Mouse (Mus musculus) limb, embryonic 15.5 days (tissue): Measurements from ENCODE around the gene Tpst1. TPM values are rescaled to one million over a fixed set of nuclear protein-coding genes. Genes with fewer than 3 reads are reported as not detected.

ENCODE experiments used
- ATAC-seq: fragments of 200-750 bp; cut with Nextera tagmentation; 2 replicates; pipeline ENCODE4 v1.8.0; 2017; ENCODE audit warnings: low read depth, moderate TSS enrichment; ENCODE audit not compliant: insufficient number of reproducible peaks, low FRiP score, low TSS enrichment
- H3K27ac ChIP-seq: fragments of 300-500 bp; sonication (generic); 2 replicates; pipeline ENCODE4 v1.5.1; 2015; ENCODE audit warnings: moderate library complexity, mild to moderate bottlenecking, inconsistent platforms
- H3K27me3 ChIP-seq: fragments of 300-500 bp; sonication (generic); 2 replicates; pipeline ENCODE4 v1.6.1; 2015; ENCODE audit warnings: inconsistent platforms
- H3K36me3 ChIP-seq: fragments of 300-500 bp; sonication (generic); 2 replicates; pipeline ENCODE4 v1.6.1; 2015; ENCODE audit warnings: inconsistent platforms
- H3K4me1 ChIP-seq: fragments of 300-500 bp; sonication (generic); 2 replicates; pipeline ENCODE4 v1.6.1; 2015; ENCODE audit warnings: inconsistent platforms
- H3K4me2 ChIP-seq: fragments of 300-500 bp; sonication (generic); 2 replicates; pipeline ENCODE4 v1.6.1; 2015; ENCODE audit warnings: mild to moderate bottlenecking, inconsistent platforms
- H3K4me3 ChIP-seq: fragments of 300-500 bp; sonication (generic); 2 replicates; pipeline ENCODE4 v1.5.1; 2015; ENCODE audit warnings: mild to moderate bottlenecking, inconsistent platforms
- H3K9ac ChIP-seq: fragments of 300-500 bp; sonication (generic); 2 replicates; pipeline ENCODE4 v1.6.1; 2015; ENCODE audit warnings: inconsistent platforms
- H3K9me3 ChIP-seq: fragments of 300-500 bp; sonication (generic); 2 replicates; pipeline ENCODE4 v1.6.1; 2016; ENCODE audit warnings: inconsistent platforms
- WGBS: fragments of 180-500 bp; shearing (Covaris S2); methylation state at CpG from one replicate; pipeline ENCODE4 v1.1.7; 2015; 5-methylcytosine and 5-hydroxymethylcytosine counted together
- polyA plus RNA-seq: library from polyadenylated mRNA; unstranded; fragments of >200 nt; fragmentation: Nextera tagmentation; extraction: Ambion mirVana; gene quantifications from 2 replicates; pipeline ENCODE4 v1.2.1, GENCODE M21; 2015

The Tpst1 gene
- polyA plus RNA-seq, 1 experiment from 2014 or later: 123 TPM

DNA sequence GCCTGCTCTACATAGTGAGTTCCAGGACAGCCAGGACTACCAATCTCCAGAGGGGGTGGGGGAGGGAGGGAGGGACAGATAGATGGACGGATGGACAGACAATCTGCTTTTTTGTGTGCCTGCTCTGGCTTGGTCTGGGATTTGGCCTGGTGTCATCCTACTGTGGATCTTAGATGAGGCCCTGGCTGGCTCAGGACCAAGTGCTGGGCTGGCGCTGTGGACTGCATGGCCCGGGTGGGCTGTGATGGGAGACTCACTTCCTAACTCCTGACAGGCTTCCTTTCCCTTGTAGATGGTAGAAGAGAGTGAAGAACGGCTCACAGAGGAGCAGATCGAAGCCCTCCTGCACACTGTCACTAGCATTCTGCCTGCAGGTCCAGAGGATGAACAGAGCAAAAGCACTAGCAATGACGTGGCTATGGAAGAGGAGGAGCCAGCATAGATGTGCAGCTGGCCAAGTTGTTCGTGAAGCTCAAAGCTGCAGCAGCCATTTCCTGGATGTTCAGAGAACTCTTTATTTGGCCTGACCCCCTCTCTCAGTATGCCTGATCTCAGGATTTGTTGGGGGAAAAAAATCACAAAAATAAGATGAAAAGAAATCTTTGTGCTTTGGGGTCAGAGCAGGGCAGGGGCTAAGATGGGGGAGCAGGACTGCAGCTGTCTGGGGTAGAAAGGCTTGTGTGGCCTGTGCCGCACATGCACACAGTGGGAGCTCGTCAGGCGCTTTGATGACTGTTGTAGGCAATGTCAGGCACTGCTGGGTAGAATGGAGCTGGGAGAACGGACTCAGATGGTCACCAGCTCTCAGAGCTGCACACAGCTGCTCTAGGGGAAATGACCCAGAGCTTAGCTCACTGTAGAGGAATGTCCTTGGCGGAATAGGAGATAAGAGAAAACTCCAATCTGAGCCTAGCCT is 13.5 kb upstream of the Tpst1 start:
- Histone ChIP-seq H3K36me3 (peaks cover 32% of the 10 kb centered on the region), H3K9ac (no peak overlapping the region), H3K27ac (peak overlapping the region; percentile 43; the same call in 1 of the 2 replicates), H3K4me3 (no peak overlapping the region), H3K4me1 (peaks cover 2% of the 10 kb centered on the region; the same call in 1 of the 2 replicates), H3K9me3 (no peaks in the 10 kb centered on the region), H3K4me2 (no peak overlapping the region), H3K27me3 (no peaks in the 10 kb centered on the region)
- peak; percentile 21; the same call in 1 of the 2 replicates for ATAC-seq
- WGBS: 75% methylated on average over 12 of the region's 12 CpGs

- Histone ChIP-seq H3K4me1 (peaks cover 2% of the 10 kb centered on the region; the same call in 1 of the 2 replicates), H3K9ac (no peak overlapping the region), H3K36me3 (peaks cover 30% of the 10 kb centered on the region), H3K4me2 (no peak overlapping the region), H3K27me3 (no peaks in the 10 kb centered on the region), H3K4me3 (no peak overlapping the region), H3K27ac (peak overlapping the region; percentile 43; the same call in 1 of the 2 replicates), H3K9me3 (no peaks in the 10 kb centered on the region)
- WGBS: 91% methylated on average over 4 of the region's 4 CpGs
- no peak for ATAC-seq
Observed at GRCm38 (mm10) chr5:130060329-130060665, 12.8 kb upstream of the Tpst1 start.

DNA sequence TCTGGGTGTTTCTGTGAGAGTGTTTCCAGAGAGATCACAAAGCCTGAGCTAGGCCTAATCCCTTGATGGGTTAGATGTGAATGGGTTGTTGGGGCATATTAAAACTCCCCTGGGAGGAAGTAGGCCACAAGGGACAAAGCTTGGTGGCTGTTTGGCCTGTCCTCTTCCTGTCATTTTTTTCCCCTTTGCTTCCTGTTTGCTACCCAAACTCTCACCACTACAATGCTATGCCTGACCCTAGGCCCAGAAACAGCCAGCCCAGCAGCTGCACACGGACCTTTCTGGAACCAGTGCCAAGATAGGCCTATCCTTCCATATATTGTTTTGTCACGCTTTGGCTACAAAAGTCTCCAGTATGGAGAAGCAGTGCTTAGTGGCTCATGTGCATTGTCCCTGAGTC is 11.0 kb upstream of the Tpst1 start:
- no peak overlapping the region for H3K27ac ChIP-seq
- no peak overlapping the region for H3K4me3 ChIP-seq
- no peaks in the 10 kb centered on the region for H3K27me3 ChIP-seq
- H3K4me2 ChIP-seq: no peak overlapping the region
- ATAC-seq: no peak
- H3K4me1 ChIP-seq: peaks cover 2% of the 10 kb centered on the region; the same call in 1 of the 2 replicates
- H3K9me3 ChIP-seq: no peaks in the 10 kb centered on the region
- 70% methylated on average over 2 of the region's 2 CpGs for WGBS
- H3K36me3 ChIP-seq: peaks cover 25% of the 10 kb centered on the region
- H3K9ac ChIP-seq: no peak overlapping the region

- Histone ChIP-seq H3K36me3 (peaks cover 19% of the 10 kb centered on the region), H3K9me3 (no peaks in the 10 kb centered on the region), H3K4me1 (peaks cover 6% of the 10 kb centered on the region), H3K27me3 (no peaks in the 10 kb centered on the region), H3K4me2 (no peak overlapping the region), H3K4me3 (no peak overlapping the region), H3K27ac (no peak overlapping the region), H3K9ac (no peak overlapping the region)
- no peak for ATAC-seq
- 71% methylated on average over 2 of the region's 2 CpGs for WGBS
Observed at GRCm38 (mm10) chr5:130063760-130064159, 9.4 kb upstream of the Tpst1 start.

- peaks cover 4% of the 10 kb centered on the region; the same call in 1 of the 2 replicates for H3K4me1 ChIP-seq
- H3K27me3 ChIP-seq: no peaks in the 10 kb centered on the region
- no peaks in the 10 kb centered on the region for H3K9me3 ChIP-seq
- no peak for ATAC-seq
- H3K36me3 ChIP-seq: peaks cover 7% of the 10 kb centered on the region; the same call in 1 of the 2 replicates
- WGBS: 90% methylated on average over 1 of the region's 1 CpGs
- H3K4me2 ChIP-seq: no peak overlapping the region
- H3K27ac ChIP-seq: no peak overlapping the region
- no peak overlapping the region for H3K9ac ChIP-seq
- no peak overlapping the region for H3K4me3 ChIP-seq
Observed at GRCm38 (mm10) chr5:130065579-130065978, 7.5 kb upstream of the Tpst1 start.

DNA sequence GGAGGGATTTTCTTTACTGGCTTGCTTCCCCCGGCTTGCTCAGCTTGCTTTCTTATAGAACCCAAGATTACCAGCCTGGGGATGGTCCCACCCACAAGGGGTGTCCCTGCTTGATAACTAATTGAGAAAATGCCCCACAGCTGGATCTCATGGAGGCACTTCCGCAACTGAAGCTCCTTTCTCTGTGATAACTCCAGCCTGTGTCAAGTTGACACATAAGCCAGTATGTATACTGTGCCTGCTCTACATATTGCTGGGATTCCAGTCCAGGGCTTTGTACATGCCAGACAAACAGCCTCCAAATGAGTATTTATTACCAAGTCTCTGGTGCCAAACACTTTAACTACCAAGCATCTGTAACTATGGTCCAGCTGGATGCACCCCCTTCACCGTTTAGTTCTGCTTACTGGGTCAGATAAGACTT is 5.3 kb upstream of the Tpst1 start:
- H3K27ac ChIP-seq: no peak overlapping the region
- no peak overlapping the region for H3K9ac ChIP-seq
- no peaks in the 10 kb centered on the region for H3K36me3 ChIP-seq
- no peaks in the 10 kb centered on the region for H3K9me3 ChIP-seq
- H3K4me2 ChIP-seq: no peak overlapping the region
- peaks cover 4% of the 10 kb centered on the region; the same call in 1 of the 2 replicates for H3K4me1 ChIP-seq
- 40% methylated on average over 3 of the region's 3 CpGs for WGBS
- H3K27me3 ChIP-seq: no peaks in the 10 kb centered on the region
- ATAC-seq: no peak
- H3K4me3 ChIP-seq: no peak overlapping the region

DNA sequence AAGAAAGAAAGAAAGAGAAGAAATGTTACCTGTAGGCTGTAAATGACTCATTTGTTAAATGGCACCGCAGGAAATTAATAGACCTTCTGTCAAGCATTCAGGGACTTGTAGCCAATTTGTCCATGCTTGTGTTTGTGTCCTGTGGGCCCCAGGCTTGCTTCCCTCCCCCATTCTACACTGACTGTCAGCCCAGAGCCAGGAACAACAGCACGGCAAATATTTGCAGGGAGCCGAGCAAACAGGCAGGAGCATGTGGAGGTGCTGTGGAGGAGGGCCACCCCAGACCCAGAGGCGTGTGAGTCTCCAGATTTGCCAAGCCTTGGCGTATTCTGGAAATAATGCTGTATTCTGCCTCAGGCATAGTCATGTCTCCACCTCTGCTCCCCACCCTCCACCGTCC is 1.4 kb downstream of the Tpst1 start:
- no peak overlapping the region for H3K4me3 ChIP-seq

DNA sequence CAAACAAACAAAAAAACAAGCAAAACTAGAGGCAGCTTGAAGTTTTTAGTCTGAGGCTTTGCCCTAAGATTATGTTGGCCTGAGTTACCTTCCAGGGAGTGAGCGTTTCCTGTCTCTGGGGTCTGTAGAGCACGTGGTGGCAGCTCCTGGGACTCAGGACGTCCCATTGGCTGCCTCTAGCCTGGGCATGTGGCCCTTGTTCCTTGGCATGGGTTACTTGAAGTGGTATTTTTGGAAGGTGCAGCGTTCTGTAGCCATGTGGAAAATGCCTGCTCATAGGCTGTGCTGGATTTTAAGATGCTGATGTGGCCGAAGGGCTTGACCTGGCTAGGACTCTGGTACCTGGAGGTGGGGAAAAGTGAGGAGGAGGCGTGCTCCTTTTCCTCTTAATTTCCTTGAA is 3.3 kb downstream of the Tpst1 start:
- Histone ChIP-seq H3K27ac (no peak overlapping the region), H3K27me3 (no peaks in the 10 kb centered on the region), H3K9ac (no peak overlapping the region), H3K4me1 (peaks cover 24% of the 10 kb centered on the region), H3K9me3 (no peaks in the 10 kb centered on the region), H3K36me3 (peaks cover 2% of the 10 kb centered on the region; the same call in 1 of the 2 replicates), H3K4me3 (no peak overlapping the region), H3K4me2 (no peak overlapping the region)
- WGBS: 47% methylated on average over 6 of the region's 6 CpGs
- no peak for ATAC-seq

More for the DNA sequence above, 1.4 kb downstream of the Tpst1 start:
- WGBS: 58% methylated on average over 6 of the region's 6 CpGs
- Histone ChIP-seq H3K9me3 (no peaks in the 10 kb centered on the region), H3K36me3 (no peaks in the 10 kb centered on the region), H3K4me2 (no peak overlapping the region), H3K4me1 (peaks cover 12% of the 10 kb centered on the region), H3K9ac (no peak overlapping the region), H3K27ac (no peak overlapping the region), H3K27me3 (no peaks in the 10 kb centered on the region)
- no peak for ATAC-seq

GRCm38 (mm10) chr5:130078096-130078833 is 5.1 kb downstream of the Tpst1 start:
- ATAC-seq: no peak
- Histone ChIP-seq H3K9ac (no peak overlapping the region), H3K4me1 (peaks cover 29% of the 10 kb centered on the region), H3K4me2 (no peak overlapping the region), H3K27ac (peak overlapping the region; percentile 62; the same call in 1 of the 2 replicates), H3K36me3 (peaks cover 7% of the 10 kb centered on the region; the same call in 1 of the 2 replicates), H3K4me3 (0 out of 2 replicates have a peak overlapping the region, but pooled peaks have one; percentile 66), H3K27me3 (no peaks in the 10 kb centered on the region), H3K9me3 (no peaks in the 10 kb centered on the region)
- 64% methylated on average over 9 of the region's 9 CpGs for WGBS

GRCm38 (mm10) chr5:130078834-130079156 is 5.7 kb downstream of the Tpst1 start:
- H3K4me3 ChIP-seq: peak overlapping the region; percentile 66
- no peak overlapping the region for H3K9ac ChIP-seq
- WGBS: 44% methylated on average over 6 of the region's 6 CpGs
- peak overlapping the region; percentile 62 for H3K27ac ChIP-seq
- no peaks in the 10 kb centered on the region for H3K9me3 ChIP-seq
- ATAC-seq: no peak
- no peaks in the 10 kb centered on the region for H3K27me3 ChIP-seq
- peak overlapping the region; percentile 68 for H3K4me2 ChIP-seq
- peaks cover 34% of the 10 kb centered on the region for H3K4me1 ChIP-seq
- peaks cover 7% of the 10 kb centered on the region; the same call in 1 of the 2 replicates for H3K36me3 ChIP-seq

DNA sequence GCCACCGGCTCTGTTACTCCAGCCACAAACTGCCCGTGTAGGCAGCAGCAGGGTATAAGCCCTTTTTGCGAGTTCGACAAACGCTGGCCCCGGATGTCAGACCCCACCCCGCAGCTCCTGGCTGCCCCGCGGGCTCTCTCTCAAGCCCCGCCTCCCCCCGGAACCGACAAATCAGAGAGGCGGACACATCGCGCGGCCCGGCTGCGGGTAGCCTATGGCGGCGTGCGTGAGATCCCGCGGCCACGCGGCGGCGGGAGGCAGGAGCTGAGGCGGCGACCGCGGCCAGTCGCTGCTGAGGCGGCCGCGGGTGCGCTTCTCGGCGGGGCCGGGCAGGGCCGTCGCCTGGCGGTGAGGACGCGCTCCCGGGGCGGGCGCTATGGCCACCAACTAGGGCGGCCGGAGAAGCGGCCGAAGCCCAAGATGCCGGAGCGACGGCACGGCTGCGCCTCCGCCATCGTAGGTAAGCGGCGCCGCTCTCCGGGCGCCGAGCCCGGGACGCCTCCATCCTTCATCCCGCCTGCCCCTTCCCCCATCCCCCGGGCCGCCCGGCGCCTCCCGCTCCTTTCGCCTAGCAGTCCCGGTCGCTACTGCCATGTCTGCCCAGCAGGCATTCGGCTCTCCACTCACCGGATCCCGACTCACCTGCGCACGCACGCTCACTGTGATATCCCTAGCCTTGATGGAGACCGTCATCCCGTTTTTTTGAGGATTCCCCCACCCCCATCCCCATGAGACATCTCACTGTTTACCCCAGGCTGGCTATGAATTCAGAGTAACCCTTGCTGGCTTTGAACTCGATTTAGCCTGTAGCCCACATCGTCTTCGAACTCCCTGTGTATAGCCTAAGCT is 6.3 kb downstream of the Tpst1 start:
- H3K9me3 ChIP-seq: no peaks in the 10 kb centered on the region
- H3K4me2 ChIP-seq: peak overlapping the region; percentile 68
- WGBS: 1% methylated on average over 77 of the region's 86 CpGs
- peak overlapping the region; percentile 77 for H3K27ac ChIP-seq
- peak overlapping the region; percentile 66 for H3K4me3 ChIP-seq
- peaks cover 7% of the 10 kb centered on the region; the same call in 1 of the 2 replicates for H3K36me3 ChIP-seq
- peak overlapping the region; percentile 71 for H3K9ac ChIP-seq
- peak; percentile 93 for ATAC-seq
- H3K4me1 ChIP-seq: peaks cover 39% of the 10 kb centered on the region
- H3K27me3 ChIP-seq: no peaks in the 10 kb centered on the region
